Mouse (Mus musculus) gastrocnemius, adult 8-10 months (tissue): ENCODE data around the gene Lyrm9. TPM values are rescaled to one million over a fixed set of nuclear protein-coding genes. Genes with fewer than 3 reads are reported as not detected.

ENCODE experiments used
- DNase-seq, 2 experiments: peaks; one replicate each; pipeline ENCODE4 v3.0.0; 2022; ENCODE audit warnings: low spot score in 2 of 2
- total RNA-seq, 4 experiments: library from RNA; stranded (reverse); gene quantifications; 2 replicates each; pipeline ENCODE4 v1.2.4; 2022

The Lyrm9 gene
- total RNA-seq: 10 to 100 TPM; 15.7 to 22.0 (median 19.6) TPM

DNA sequence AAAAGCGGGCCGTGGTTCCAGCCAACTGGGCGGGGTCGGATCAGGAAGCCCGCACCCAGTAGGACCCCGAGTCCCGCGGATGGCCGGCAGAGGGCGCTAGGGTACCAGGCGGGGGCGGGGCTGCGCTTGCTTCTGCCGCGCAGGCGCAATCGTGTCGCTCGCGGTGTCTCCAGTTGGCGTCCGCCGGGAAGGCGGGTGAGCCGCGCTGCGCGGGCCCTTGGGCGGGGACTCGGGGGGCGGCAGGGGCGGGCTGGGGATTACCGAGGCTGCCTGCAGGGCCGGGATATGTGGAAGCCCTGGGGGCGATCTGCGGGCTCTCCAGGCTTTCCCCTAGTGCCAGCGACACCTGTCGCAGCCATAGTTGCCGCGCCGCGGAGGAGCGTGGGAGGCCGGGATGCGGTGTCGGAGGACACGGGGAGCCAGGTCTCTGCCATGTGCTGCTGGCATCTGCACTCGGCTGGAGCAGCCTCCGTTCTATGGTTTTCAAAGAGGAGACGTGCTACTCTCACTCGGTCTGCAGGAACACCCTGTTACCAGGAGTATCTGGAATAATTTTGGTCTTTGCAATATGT, at the start of gene Lyrm9:
TSS of gene Lyrm9 (plus strand) at position 143 of the 572 bp plus-strand sequence.
- DNase-seq: peak; percentile 93

DNA sequence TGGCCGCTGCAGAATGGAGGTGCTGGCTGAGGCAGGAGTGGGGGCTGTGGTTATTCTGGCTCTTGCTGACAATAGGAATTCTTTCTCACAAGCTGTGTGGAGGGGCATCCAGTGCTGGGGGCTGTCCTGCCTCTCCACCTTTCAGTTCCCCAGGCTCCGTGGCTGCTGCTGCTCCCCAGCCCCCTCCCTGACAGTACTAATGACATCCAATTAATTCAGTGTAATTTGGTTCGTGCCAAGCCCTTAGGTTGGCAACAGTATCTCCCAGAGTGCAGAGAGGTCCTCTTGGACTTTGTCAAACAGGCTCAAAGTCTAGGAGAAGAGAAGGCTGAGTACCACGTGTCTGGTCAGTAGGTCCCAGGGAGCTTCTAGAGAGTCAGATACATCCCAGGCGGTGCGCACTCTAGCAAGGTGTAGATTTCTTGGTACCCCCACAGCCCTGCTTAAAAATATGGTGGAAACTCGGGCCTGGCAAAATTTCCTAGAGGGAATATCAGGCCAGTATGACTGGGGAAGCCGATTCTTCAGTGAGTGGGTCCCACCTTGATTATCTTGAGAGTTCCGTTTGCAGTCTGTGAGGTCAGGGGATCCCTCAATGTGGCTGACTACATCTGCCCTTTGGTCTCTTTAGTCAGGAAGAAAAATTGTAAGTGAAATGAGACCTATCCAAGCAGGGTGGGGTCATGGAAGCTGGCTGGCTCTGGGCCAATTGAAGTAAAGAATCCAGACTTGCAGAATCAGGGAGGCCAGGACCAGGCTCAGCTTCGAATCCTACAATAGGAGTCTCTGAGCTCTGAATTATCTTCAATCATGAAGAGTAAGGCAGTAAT, 48.3 kb upstream of the Lyrm9 start:
- DNase-seq: no peak

DNA sequence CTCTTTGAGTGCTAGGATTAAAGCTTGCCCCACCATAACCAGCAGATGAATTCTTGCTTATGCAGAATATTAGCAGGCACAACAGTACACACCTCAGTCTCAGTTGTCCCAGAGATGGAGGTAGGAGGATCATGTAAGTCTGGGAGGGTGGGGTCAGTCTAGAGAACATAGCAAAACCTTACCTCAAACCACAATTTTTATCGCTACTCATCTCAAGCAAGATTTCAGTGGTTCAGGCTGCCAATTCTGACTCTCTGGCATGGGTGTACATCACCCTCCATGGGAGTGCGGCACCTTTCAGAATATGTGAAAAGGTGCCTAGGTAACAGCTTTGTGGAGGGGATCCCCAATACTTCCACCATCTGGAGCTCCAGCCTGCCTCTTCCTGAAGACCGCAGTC, 46.4 kb upstream of the Lyrm9 start:
- no peak for DNase-seq

DNA sequence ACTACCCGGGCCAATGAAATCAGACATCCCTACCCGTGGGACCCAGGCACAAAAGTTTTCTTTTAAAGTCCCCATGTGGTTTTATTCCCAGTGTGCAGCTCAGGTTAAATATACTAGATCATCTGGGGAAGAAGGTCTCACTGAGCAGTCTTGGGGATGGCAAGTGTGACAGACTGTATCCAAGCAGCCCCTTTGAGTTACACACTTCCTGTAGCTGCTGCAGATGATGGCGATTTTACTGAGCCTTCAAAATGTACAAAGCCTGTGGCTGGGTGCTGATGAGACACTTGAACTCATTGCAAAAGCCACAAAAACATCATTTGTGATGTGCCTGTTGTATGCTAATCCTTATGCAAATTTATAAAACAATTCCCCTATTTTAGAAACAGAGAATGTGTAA, 45.8 kb upstream of the Lyrm9 start:
- DNase-seq: no peak

DNA sequence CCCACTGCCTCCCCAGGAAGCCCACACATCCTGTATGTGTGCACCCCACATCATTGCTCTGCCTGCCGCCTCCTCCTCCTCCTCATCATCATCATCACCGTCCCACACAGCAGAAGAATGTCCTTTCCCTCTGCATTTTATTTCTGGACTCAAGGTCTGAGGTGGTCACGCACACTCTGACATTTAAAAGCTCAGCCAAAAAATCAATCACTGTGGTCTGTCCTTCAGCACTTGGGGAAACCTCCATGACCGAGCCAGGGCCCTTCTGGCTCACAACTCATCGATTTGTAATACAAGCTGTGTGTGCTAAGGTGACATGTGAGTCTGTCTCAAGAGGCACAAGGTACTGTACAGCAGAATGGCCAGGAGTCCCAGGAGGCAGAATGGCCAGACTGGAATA, 44.1 kb upstream of the Lyrm9 start:
- DNase-seq: no peak

DNA sequence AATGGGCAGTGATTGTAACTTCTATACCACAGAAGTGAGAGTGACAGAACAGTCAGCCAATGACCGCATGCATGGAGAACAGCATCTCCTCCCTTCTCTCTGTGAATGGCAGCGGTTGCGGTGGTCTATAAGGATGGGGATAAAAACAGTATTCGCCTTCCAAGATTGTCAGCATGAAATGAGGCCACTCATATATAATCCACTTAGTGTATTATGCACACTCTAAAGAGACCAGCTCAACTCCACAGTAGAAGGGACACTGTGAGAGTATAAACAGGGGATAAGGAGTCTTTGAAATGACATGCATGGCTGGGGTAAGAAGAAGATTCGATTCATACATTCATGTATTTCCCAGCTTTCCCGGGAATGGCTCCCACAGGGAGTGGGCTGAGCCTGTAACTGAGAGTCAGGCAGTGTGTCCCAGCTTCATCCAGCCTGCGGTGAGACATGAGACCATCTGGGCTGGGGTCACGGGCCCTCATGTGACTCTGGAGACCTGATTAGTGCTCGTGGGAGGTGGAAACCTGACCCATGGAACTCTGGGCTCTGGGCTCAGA, 43.5 kb upstream of the Lyrm9 start:
- DNase-seq: no peak

DNA sequence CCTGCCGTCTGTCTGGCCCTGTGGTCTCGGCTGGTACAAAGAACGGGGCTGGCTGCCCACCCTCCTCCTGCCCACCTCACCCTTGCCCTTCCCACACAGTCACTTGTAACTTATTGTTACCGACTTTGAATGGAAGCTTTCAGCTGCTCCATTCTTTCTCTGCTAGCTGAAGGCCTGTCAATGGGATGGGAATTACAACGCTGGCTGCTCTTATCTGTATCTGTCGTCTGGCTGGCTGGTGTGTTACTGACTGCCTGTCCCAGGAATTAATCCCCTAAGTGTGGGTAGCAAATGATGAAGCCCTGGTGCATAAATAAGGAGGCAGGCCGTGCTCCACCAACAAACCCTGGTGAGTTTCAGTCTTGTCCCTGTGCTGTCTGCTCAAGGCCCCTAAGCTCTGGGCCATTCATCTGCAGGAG, 40.4 kb upstream of the Lyrm9 start:
- no peak for DNase-seq

DNA sequence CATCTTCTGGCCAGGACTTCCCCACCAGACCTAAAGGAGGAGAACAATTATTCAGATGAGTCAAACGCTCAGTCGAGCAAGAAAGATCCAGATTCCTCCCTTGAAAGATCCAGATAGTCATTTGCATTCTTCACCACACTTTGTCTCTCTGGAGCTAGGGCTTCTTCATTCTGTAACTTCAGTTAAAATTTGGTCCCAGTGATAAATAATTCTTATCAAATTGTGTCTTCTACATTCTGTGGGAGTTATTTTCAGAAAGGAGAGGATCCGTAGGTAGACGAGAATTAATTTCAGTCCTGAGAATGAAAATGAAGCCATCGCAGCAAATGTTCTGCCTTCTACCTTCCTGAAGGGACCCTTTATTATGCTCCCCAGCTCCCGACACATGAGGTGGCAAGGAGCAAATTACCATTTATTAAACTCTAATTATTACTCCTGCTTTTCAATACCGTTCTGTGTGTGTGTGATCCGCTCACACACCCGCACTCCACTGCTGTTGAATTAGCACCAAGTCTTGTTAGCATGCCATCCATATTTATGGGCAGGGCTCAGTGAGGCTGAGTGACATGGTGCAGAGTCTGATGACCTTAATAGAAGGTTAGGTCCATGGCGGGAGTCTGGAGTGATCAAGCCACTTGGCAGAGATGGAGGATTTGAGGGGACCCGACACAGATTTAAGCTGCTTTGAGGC, 36.9 kb upstream of the Lyrm9 start:
- no peak for DNase-seq

DNA sequence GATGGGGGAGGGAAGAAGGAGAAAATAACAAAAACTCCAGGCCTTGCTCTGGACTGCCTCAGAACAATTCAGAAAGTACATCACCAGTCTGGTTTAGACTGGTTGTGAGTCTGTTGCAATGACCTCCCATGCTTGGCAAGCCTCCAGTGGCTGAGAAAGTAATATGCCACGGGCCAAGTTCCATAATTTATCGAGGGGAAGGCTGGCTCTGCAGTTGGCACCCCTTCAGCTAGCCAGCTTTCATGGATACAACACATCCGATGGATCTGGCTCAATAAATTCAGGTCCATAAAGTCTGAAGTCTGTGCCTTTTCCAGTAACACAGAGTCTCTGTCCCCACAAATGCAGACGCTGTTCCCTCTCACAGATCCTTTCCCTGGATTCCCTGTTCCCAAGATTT, 34.8 kb upstream of the Lyrm9 start:
- peak in 1 of 2 experiments; percentile 12 for DNase-seq

DNA sequence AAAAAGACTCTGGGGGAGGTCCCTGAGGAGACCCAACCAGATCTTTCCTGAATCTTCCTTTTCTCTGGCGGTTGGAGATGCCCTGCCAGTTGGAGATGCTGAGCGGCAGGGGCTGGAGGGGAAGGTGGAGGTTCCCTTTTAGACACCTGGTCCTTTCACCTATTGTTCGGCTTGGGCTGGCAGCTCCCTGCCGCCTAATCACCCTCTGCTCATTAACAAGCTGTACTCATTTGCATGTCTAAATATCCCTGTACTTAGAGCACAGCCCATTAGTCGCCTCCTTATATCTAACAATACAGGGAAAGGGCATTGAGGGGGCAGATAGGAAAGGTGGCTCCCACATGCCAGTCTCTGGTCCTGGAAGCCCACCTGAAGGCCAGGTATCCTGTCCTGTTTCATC, 34.3 kb upstream of the Lyrm9 start:
- DNase-seq: no peak

DNA sequence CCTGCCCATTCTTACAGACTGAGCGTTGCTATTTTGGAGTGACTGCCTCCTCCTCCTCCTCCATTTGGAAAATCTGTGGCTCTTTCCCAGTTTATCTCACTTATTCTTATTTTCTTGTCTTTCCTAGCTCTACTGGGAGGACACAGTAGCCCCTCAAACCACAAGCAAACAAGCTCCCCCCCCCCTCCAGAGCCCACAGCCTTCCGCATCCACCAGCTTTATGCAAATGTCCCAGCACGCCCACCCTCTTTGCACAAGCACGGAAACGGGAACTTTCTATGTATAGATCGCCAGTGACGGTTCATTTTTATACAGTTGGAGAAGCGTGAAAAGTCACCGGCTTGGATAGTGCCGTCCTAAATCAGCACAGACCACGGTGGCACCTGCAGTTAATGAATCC, 33.9 kb upstream of the Lyrm9 start:
- DNase-seq: no peak

DNA sequence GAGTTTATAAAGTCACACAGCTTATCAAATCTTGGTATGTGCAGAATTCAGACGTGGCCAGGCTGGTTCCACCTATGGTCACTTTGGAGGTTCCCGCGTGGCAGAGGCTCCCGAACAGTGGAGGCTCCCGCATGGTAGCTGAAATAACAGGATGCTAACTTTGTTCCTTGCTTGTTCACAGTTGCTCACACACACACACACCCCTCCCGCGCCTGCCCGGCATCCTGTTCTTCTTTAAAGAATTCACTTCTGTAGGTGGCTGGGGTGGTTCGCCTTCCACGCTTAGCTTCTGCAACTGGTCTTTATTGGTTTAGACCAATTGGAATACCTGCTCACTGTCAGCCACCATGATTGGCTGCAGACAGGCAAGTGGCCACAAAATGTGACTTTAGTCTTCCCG, 33.3 kb upstream of the Lyrm9 start:
- no peak for DNase-seq

DNA sequence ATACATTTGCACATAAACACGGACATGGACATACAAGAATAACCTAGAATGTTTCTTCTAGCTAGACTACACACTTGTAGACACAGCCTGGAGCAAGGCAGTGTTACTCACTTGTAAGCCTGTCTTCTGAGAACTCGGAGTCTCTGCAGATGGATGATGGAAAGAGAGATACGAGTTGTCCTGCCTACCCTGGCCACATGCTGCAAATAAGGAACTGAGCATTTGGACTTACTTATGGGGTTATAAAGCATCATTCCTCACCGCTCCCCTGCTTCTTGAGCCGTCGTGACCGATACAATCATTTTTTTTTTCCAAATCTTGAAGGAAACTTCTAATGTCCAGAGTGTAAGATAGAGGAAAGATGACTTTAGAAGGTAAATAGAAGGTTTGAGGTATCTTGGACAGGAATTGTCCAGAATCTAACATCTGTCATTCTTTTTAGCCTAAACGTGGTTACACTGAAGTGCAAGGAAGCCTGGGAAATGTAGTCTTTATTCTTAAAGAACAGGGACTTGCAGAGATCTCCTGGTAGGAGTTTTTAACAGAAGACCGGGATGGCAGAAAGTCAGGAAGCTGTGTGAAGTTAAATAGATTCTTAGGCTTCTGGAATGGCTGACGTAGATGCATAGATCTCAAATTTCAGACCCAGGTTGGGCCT, 30.2 kb upstream of the Lyrm9 start:
- no peak for DNase-seq

DNA sequence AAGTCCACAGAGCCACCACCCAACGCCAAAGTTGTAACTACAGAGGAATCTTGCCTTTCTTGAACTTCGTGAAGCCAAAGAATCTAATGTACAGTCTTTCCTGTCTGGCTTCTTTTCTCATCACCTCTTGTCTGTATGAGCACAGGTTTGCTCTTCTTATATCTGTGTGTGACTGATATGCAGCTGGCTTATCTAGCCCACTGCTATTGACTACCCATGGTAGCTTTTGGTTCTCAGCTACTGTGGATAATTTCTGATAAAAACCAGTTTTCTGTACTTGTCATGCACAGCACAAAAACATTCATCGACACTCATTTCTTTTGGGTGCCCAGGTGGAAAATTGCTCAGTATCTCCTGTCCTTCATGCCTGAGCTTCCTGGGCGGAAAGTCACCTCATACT, 25.3 kb upstream of the Lyrm9 start:
- no peak for DNase-seq

DNA sequence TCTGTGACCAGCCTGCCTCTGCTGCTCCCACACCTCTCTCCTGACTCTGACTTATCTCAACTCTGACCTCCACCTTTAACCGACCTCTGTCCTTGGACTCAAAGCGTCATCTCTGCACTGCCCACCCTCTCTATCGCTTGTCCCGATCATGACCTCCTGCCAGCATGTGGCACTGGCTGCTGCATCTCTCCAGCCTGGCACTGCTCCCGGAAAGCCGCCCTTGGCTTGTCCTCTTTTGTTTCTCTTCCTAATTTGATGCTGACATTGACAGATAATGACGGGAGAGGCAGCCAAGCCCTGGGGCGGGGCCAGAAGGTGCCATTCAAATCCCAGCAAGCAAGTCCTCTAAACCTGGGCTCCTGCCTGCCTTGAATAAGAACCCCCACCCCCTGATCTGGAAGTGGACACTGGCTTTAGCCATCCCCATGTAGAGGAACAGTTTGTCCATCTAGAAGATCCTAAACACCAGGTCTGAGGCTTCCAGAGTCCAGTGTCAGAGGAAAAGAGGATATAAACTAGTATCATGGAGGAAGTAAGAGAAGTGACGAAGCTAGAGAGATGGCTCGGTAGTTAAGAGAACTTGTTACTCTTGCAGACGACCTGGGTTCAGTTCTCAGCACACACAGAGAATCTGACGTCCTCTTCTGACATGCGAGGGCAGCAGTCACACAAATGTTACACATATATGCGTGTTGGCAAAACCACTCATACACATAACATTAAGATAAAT, 22.6 kb upstream of the Lyrm9 start:
- DNase-seq: peak; percentile 9 to 25

DNA sequence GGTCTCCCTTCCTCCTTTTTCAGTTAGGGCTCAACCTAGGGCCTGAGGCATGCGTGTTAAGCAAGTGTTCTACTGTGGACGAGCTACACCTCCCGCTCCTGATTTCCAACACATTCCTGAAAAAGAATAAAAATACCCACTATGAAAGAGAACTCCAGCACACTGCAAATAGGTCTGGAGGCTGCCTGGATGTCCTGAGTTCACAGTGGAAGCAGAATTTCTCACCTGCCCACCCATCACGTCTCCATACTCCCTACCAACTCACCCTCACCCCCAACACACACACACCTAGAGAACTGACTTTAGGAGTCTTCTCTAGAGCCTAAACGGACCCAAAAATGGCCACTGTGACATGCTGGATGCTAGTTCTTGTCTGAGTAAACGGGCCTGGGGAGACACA, 21.8 kb upstream of the Lyrm9 start:
- no peak for DNase-seq

DNA sequence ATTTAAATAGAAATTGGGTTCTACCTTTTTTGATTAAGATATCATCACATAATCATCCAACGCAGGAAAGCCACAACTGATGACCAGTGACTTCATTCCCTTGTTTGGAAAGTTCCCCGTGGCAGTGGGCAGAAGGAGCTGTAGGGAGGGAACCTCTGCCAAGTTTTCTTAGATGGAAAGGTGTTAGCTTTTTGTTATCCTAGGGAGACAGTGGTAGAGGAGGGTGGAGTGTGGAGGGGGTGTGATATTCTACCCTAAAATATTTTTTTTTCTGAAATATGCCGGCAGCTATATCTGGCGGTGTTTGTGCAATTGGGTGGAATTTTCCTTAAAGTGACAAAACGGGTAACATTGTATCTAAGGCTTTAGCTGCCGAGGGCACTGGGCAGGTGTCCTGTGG, 21.2 kb upstream of the Lyrm9 start:
- no peak for DNase-seq

DNA sequence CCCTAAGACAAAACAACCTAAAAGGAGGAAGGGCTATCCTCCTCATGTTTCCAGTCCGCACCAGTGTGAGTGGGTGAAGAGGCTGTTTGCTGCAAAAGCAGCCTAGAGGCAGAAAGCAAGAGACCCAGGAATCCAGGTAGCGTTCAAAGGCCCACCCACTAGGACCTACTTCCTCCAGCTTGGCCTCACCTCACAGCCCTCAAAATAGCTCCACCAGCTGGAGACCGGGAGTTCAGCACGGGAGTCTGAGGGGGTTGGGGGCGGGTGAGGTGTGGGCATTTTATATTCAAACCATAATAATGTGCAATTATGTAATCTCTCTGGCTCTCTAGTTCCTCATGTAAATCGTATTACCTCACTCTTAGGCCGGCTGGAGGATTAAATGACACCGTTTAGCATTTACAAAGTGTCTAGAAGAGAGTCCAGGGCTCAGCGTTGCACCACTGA, 20.7 kb upstream of the Lyrm9 start:
- DNase-seq: no peak

DNA sequence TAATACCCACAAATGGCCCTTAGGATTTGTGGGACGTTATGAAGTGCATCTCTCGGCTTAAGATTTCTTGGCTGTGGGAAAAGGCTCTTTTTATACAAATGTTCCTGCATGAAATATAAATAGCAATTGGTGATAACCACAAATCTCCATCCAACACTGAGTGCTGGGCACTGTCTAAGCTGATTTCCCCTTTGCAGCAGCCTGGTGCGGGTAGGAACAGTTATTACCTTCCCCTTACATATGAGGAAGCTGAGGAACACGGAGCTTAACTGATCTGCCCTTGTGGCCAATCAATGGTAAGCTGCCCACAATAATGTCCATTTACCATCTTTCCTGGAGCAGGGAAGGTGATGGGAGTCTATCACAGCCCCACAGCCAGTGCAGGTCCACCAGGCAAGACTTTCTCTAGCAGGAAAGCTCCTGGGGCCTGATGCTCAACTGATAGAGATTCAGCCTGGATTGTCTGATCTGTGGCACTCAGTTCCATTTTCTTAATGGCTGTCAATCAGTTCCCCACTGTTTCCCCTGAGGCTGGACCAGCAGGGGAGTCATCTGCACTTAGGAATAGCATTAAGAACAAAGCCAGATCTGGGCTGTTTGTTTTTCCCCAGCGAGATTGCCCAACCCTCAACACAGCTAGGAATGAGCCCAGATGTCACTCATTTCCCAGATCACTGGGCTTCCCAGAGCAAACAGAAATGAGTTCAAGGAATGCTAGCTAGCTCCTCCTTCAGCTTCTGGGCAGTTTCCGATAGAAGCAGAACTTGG, 18.9 kb upstream of the Lyrm9 start:
- DNase-seq: no peak

DNA sequence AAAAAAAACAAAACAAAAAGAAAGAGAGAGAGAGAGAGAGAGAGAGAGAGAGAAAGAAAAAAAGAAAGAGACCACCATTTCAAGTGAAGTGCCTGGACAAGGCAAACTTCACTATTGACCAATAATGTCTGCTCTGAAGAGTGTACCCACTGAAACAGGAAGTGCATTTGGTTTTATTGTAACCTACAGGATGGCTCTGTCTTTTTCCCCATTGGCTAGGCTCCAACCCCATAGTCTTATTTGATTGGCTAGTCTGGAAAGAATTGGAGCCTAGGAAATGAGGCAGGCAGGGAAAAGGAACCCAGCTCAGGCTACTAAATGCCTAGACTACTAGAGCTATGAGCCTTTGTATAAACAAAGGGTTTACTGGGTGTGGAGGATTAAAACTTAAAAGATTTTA, 17.0 kb upstream of the Lyrm9 start:
- DNase-seq: no peak
